Mouse (Mus musculus) heart, adult 10 weeks (tissue): ENCODE measurements around the gene Olfr678. TPM values are rescaled to one million over a fixed set of nuclear protein-coding genes. Genes with fewer than 3 reads are reported as not detected.

Experiments
- polyA plus RNA-seq: library from polyadenylated mRNA; stranded (reverse); fragments of 350-450 nt; fragmentation: Illumina TruSeq; extraction: RNeasy Lipid Tissue Mini Kit (QIAGEN cat#74804); gene quantifications from one replicate; pipeline ENCODE4 v1.2.3, GENCODE M21; 2014; ENCODE audit warnings: low read depth, low replicate concordance

Gene Olfr678
- not detected for polyA plus RNA-seq

DNA sequence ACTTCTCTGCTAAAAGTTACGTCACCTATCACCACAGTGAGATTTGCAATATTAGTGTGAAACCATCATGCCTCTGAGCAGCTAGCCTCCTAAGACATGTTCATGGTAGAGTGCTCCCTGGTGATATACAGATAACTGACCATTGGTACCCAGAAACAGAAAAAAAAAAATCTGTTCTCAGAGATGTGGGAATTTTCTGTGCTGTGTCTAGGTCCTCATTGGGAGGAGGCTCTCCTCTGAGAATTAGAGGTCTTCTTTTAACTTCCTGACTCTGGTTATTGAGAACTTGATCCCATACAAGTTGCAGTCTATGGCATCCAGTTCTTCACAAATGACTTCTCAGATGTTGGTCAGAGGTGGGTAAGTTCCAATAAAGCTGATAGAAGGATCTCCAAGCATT, at the start of gene Olfr678:
TSS of gene Olfr678 (plus strand) at position 301 of the 400 bp plus-strand sequence.

GRCm38 (mm10) chr7:105028360-105028759, 35.9 kb upstream of the Olfr678 start, which contains the start of gene Olfr675:
Gene Olfr675, minus strand, starts transcription at chr7:105028460.

GRCm38 (mm10) chr7:105032398-105032797, 31.9 kb upstream of the Olfr678 start, which contains the start of gene Olfr676:
Gene Olfr676, plus strand, starts transcription at chr7:105032698.

DNA sequence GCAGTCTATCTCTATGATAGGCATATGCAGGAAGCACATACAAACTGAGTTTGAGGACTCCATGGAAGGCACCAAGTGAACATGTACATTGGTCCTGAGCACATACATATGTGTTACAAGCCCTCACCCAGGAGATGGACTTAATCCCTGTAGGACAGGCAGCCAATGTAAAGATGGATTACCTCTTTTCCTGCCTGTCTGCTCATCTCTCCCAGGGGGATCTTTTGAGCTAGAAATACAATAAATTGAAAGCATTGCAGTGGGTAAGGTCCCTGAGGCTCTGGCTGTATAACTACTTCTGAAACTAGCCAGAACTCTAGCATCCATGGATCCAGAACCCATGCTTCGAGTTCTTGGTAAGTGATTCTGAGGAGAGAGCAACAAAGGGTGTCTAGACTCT, 16.6 kb downstream of the Olfr678 start, which contains the start of gene Olfr679:
TSS of gene Olfr679 (plus strand) at position 301 of the 400 bp plus-strand sequence.

GRCm38 (mm10) chr7:105092717-105093116, 28.4 kb downstream of the Olfr678 start, which contains the start of gene Olfr680-ps1:
Gene Olfr680-ps1, minus strand, starts transcription at chr7:105092817.

DNA sequence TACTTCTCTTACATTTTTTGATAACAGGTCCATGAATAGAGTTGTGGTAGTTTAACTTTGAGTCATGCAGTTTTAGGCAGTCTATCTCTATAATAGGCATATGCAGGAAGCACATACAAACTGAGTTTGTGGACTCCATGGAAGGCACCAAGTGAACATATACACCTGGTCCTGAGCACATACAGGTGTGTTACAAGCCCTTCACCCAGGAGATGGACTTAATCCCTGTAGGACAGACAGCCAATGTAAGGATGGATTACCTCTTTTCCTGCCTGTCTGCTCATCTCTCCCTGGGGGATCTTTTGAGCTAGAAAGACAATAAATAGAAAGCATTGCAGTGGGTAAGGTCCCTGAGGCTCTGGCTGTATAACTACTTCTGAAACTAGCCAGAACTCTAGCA, 52.3 kb downstream of the Olfr678 start, which contains the start of gene Olfr681:
TSS of gene Olfr681 (plus strand) at position 301 of the 400 bp plus-strand sequence.

Other genes starting within 250 kb of the Olfr678 start
- not detected for gene Usp17lb, start 221.9 kb upstream of the Olfr678 start, polyA plus RNA-seq
- not detected for gene Usp17la, start 207.5 kb upstream of the Olfr678 start, polyA plus RNA-seq
- gene Olfr665, start 186.4 kb upstream of the Olfr678 start, polyA plus RNA-seq, result not detected
- not detected for gene Olfr666, start 168.5 kb upstream of the Olfr678 start, polyA plus RNA-seq
- not detected for gene Olfr667, start 143.0 kb upstream of the Olfr678 start, polyA plus RNA-seq
- not detected for gene Olfr668, start 136.4 kb upstream of the Olfr678 start, polyA plus RNA-seq
- not detected for gene Olfr669, start 130.2 kb upstream of the Olfr678 start, polyA plus RNA-seq
- not detected for gene Olfr670, start 101.9 kb upstream of the Olfr678 start, polyA plus RNA-seq
- not detected for gene Olfr671, start 85.3 kb upstream of the Olfr678 start, polyA plus RNA-seq
- gene Olfr672, start 62.4 kb upstream of the Olfr678 start, polyA plus RNA-seq, result not detected
- gene Olfr675, start 36.0 kb upstream of the Olfr678 start, polyA plus RNA-seq, result not detected
- not detected for gene Olfr676, start 31.8 kb upstream of the Olfr678 start, polyA plus RNA-seq
- not detected for gene Olfr677, start 13.1 kb upstream of the Olfr678 start, polyA plus RNA-seq
- not detected for gene Olfr679, start 16.7 kb downstream of the Olfr678 start, polyA plus RNA-seq
- gene Olfr680-ps1, start 28.3 kb downstream of the Olfr678 start, polyA plus RNA-seq, result not detected
- gene Olfr681, start 52.4 kb downstream of the Olfr678 start, polyA plus RNA-seq, result not detected
- not detected for gene Olfr683, start 82.5 kb downstream of the Olfr678 start, polyA plus RNA-seq
- gene Olfr684, start 99.2 kb downstream of the Olfr678 start, polyA plus RNA-seq, result not detected
- gene Olfr685, start 121.5 kb downstream of the Olfr678 start, polyA plus RNA-seq, result not detected
- not detected for gene Olfr686, start 143.0 kb downstream of the Olfr678 start, polyA plus RNA-seq
- not detected for gene Olfr688, start 223.6 kb downstream of the Olfr678 start, polyA plus RNA-seq
- gene Olfr689, start 246.7 kb downstream of the Olfr678 start, polyA plus RNA-seq, result not detected